Mouse (Mus musculus) heart, postnatal 0 days (tissue): Measurements from ENCODE around the gene Cdk12.

ENCODE experiments used
- CTCF ChIP-seq: IDR thresholded peaks from 2 replicates; pipeline ENCODE4 v1.5.1; 2016; ENCODE audit warnings: antibody characterized with exemption, control low read depth, low read depth
- EP300 ChIP-seq: IDR thresholded peaks from 2 replicates; pipeline ENCODE4 v1.6.1; 2016; ENCODE audit warnings: antibody characterized with exemption, low read depth

DNA sequence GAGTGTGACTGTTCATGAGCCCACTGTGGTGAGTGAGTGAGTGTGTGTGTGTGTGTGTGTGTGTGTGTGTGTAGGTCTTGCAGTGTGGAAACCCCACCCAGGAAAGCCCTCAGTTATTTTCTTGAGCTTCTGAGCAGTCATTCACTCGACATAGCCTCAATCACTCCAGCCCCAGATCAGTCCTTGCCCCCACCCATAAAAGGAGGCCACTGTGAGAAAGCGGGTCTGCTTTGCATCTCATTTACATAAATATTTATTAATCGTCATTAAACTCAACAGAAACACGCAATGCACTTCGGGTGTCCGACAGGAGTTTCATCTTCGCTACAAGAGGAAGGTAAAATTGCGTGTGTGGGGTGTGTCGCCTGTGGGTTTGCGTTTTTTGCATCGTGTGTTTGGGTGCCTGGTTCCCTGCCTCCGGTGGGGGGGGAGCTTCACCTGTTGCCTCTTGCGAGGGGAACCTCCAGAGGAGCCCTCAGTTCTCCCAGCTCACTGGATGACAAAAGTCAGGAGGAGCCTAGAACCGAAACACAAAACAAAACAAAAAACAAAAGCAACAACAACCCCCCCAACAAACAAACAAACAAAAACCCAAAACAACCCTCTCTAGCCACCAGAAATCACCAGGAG lies 122.4 kb downstream of the Cdk12 start:
- no peak for TF ChIP-seq EP300
- TF ChIP-seq CTCF: no peak
